Mouse (Mus musculus): ENCODE results near the gene Prok2. TPM values are rescaled to one million over a fixed set of nuclear protein-coding genes. Genes with fewer than 3 reads are reported as not detected.

The Prok2 gene
- polyA plus RNA-seq, 1 experiment = not detected

DNA sequence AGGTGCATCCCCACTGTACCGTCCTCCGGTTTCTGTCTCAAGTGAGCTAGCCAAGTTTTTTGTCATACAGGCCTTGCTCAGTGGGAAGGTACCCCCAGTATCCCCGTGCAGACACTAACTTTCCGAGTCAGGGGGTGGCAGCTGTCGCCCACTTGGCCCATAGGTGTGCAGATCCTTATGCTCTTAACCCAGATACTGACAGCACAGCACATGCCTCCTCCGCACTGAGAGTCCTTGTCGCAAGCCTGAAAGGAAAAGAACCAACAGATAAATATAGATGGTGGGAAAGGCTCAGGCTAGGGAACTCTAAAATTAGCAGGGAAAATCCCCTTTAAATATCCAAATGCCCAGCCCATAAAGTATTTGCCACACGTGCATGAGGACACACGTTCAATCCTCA is 3.8 kb downstream of the Prok2 start:
- TF ChIP-seq POLR2A (IDR thresholded peaks at IDR 0.05; ENCODE audit: low read depth, low read length) (no peak), CTCF (IDR thresholded peaks at IDR 0.05; ENCODE audit: extremely low read depth, insufficient read length, insufficient replicate concordance, low read depth, low read length) (no peak)
- Histone ChIP-seq H3K27me3 (ENCODE audit: control insufficient read depth, insufficient read depth, low read length) (peaks cover 30% of the 10 kb centered on the region), H3K27ac (ENCODE audit: insufficient read depth, low read depth, low read length) (no peak overlapping the region), H3K4me3 (ENCODE audit: low read depth, low read length) (no peak overlapping the region), H3K36me3 (ENCODE audit: control insufficient read depth, insufficient read depth, low read length) (no peaks in the 10 kb centered on the region), H3K4me1 (ENCODE audit: control insufficient read depth, insufficient read depth, insufficient read length, low read length) (peaks cover 7% of the 10 kb centered on the region; the same call in 1 of the 2 replicates)
- 87% methylated on average over 9 of the region's 9 CpGs for WGBS

- H3K27ac ChIP-seq (ENCODE audit: insufficient read depth, low read depth, low read length) = no peak overlapping the region
- 64% methylated on average over 9 of the region's 9 CpGs for WGBS
- H3K27me3 ChIP-seq (ENCODE audit: control insufficient read depth, insufficient read depth, low read length) = peaks cover 17% of the 10 kb centered on the region
Measured at GRCm38 (mm10) chr6:99721032-99721431, 5.2 kb downstream of the Prok2 start.

DNA sequence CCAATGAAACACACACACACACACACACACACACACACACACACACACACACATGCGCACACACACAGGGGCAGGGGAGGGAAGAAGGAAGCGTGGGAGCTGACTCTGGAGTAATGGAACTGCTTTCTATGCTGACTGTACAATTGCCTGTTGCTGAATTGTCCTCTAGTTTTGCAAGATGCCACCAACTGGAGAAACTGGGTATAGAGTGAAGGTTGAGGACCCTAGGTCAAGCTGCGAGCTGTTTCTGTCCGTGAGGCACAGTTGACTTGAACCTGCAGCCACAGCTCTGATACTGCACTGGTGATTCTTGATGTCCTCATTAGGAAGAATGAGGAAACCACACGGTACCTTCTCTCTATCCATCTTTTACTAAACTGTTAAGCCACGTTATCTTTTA is 10.3 kb downstream of the Prok2 start:
- 52% methylated on average over 5 of the region's 6 CpGs for WGBS
- Histone ChIP-seq H3K27me3 (ENCODE audit: control insufficient read depth, insufficient read depth, low read length) (peaks cover 3% of the 10 kb centered on the region; the same call in 1 of the 2 replicates), H3K4me3 (ENCODE audit: low read depth, low read length) (no peak overlapping the region), H3K27ac (ENCODE audit: insufficient read depth, low read depth, low read length) (no peak overlapping the region), H3K4me1 (ENCODE audit: control insufficient read depth, insufficient read depth, insufficient read length, low read length) (peaks cover 3% of the 10 kb centered on the region), H3K36me3 (ENCODE audit: control insufficient read depth, insufficient read depth, low read length) (no peaks in the 10 kb centered on the region)
- TF ChIP-seq POLR2A (IDR thresholded peaks at IDR 0.05; ENCODE audit: low read depth, low read length) (no peak), CTCF (IDR thresholded peaks at IDR 0.05; ENCODE audit: extremely low read depth, insufficient read length, insufficient replicate concordance, low read depth, low read length) (no peak)

More at GRCm38 (mm10) chr6:99721032-99721431, 5.2 kb downstream of the Prok2 start:
- Histone ChIP-seq H3K4me1 (ENCODE audit: control insufficient read depth, insufficient read depth, insufficient read length, low read length) (peaks cover 1% of the 10 kb centered on the region; the same call in 1 of the 2 replicates), H3K36me3 (ENCODE audit: control insufficient read depth, insufficient read depth, low read length) (no peaks in the 10 kb centered on the region), H3K4me3 (ENCODE audit: low read depth, low read length) (no peak overlapping the region)
- TF ChIP-seq CTCF (IDR thresholded peaks at IDR 0.05; ENCODE audit: extremely low read depth, insufficient read length, insufficient replicate concordance, low read depth, low read length) = no peak
- no peak for TF ChIP-seq POLR2A (IDR thresholded peaks at IDR 0.05; ENCODE audit: low read depth, low read length)

GRCm38 (mm10) chr6:99715191-99715590 is 11.0 kb downstream of the Prok2 start:
- no peak overlapping the region for H3K4me3 ChIP-seq (ENCODE audit: low read depth, low read length)
- peaks cover 3% of the 10 kb centered on the region for H3K4me1 ChIP-seq (ENCODE audit: control insufficient read depth, insufficient read depth, insufficient read length, low read length)
- no peaks in the 10 kb centered on the region for H3K36me3 ChIP-seq (ENCODE audit: control insufficient read depth, insufficient read depth, low read length)
- no peak overlapping the region for H3K27ac ChIP-seq (ENCODE audit: insufficient read depth, low read depth, low read length)
- TF ChIP-seq POLR2A (IDR thresholded peaks at IDR 0.05; ENCODE audit: low read depth, low read length) (no peak), CTCF (IDR thresholded peaks at IDR 0.05; ENCODE audit: extremely low read depth, insufficient read length, insufficient replicate concordance, low read depth, low read length) (no peak)
- H3K27me3 ChIP-seq (ENCODE audit: control insufficient read depth, insufficient read depth, low read length) = peaks cover 3% of the 10 kb centered on the region; the same call in 1 of the 2 replicates
- 75% methylated on average over 6 of the region's 6 CpGs for whole genome bisulfite sequencing

- WGBS = 85% methylated on average over 5 of the region's 5 CpGs
- no peaks in the 10 kb centered on the region for H3K27me3 ChIP-seq (ENCODE audit: control insufficient read depth, insufficient read depth, low read length)
- no peak overlapping the region for H3K4me3 ChIP-seq (ENCODE audit: low read depth, low read length)
- TF ChIP-seq CTCF (IDR thresholded peaks at IDR 0.05; ENCODE audit: extremely low read depth, insufficient read length, insufficient replicate concordance, low read depth, low read length) = no peak
- TF ChIP-seq POLR2A (IDR thresholded peaks at IDR 0.05; ENCODE audit: low read depth, low read length) = no peak
- no peaks in the 10 kb centered on the region for H3K36me3 ChIP-seq (ENCODE audit: control insufficient read depth, insufficient read depth, low read length)
- H3K4me1 ChIP-seq (ENCODE audit: control insufficient read depth, insufficient read depth, insufficient read length, low read length) = peaks cover 3% of the 10 kb centered on the region
- no peak overlapping the region for H3K27ac ChIP-seq (ENCODE audit: insufficient read depth, low read depth, low read length)
Measured at GRCm38 (mm10) chr6:99713256-99713655, 12.9 kb downstream of the Prok2 start.

DNA sequence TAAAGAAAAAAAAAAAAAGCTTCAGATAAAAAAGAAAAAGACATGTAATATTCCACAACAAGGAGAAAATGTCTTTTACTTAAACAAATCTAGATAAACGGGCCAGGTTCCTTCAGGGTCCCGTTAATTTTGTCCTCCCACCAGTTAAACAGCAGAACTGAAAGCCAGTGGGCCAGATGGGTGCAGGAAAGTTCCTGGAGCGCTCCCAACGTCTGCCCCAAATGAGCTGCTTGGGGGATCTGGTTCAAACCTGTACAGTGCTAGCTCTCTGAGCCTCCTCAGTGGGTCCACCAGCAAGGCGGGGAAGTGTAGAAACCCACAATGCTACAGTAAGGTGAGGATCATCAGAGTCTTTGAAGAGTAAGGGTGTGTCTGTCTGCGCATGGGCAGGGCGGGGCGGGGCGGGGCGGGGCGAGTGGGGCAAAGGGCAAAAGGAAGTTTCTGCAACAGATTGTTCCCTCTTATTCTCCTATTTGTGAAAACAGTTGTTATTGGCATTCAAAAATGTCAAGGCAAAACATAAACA is 14.6 kb downstream of the Prok2 start:
- no peaks in the 10 kb centered on the region for H3K36me3 ChIP-seq (ENCODE audit: control insufficient read depth, insufficient read depth, low read length)
- no peak for TF ChIP-seq CTCF (IDR thresholded peaks at IDR 0.05; ENCODE audit: extremely low read depth, insufficient read length, insufficient replicate concordance, low read depth, low read length)
- TF ChIP-seq POLR2A (IDR thresholded peaks at IDR 0.05; ENCODE audit: low read depth, low read length) = no peak
- H3K4me1 ChIP-seq (ENCODE audit: control insufficient read depth, insufficient read depth, insufficient read length, low read length) = peaks cover 3% of the 10 kb centered on the region
- H3K27ac ChIP-seq (ENCODE audit: insufficient read depth, low read depth, low read length) = no peak overlapping the region
- H3K4me3 ChIP-seq (ENCODE audit: low read depth, low read length) = no peak overlapping the region
- 34% methylated on average over 11 of the region's 11 CpGs for WGBS
- no peaks in the 10 kb centered on the region for H3K27me3 ChIP-seq (ENCODE audit: control insufficient read depth, insufficient read depth, low read length)

DNA sequence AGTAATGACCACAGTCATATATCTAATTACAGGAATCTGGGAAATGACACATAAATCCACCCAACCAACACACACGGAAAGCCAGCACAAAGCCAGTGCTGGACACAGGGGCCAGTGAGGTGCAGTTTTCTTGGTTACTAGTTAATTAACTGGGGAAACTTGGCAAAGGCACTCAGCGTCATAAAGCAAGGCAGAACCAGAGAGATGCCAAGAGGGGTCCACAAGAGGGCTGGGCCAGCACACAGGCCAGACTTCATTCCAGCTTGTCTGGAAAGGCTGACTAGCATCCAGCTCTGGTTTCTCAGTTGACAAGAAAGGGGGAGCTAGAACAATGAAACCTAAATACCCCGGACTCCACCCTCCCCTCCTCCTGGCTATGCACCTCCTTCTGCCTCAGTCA is 25.7 kb downstream of the Prok2 start:
- Histone ChIP-seq H3K4me1 (ENCODE audit: control insufficient read depth, insufficient read depth, insufficient read length, low read length) (no peaks in the 10 kb centered on the region), H3K4me3 (ENCODE audit: low read depth, low read length) (no peak overlapping the region), H3K36me3 (ENCODE audit: control insufficient read depth, insufficient read depth, low read length) (no peaks in the 10 kb centered on the region), H3K27ac (ENCODE audit: insufficient read depth, low read depth, low read length) (no peak overlapping the region), H3K27me3 (ENCODE audit: control insufficient read depth, insufficient read depth, low read length) (peaks cover 3% of the 10 kb centered on the region; the same call in 1 of the 2 replicates)
- 59% methylated on average over 3 of the region's 3 CpGs for WGBS
- TF ChIP-seq CTCF (IDR thresholded peaks at IDR 0.05; ENCODE audit: extremely low read depth, insufficient read length, insufficient replicate concordance, low read depth, low read length) (no peak), POLR2A (IDR thresholded peaks at IDR 0.05; ENCODE audit: low read depth, low read length) (no peak)
